In the genomic region with DNA sequence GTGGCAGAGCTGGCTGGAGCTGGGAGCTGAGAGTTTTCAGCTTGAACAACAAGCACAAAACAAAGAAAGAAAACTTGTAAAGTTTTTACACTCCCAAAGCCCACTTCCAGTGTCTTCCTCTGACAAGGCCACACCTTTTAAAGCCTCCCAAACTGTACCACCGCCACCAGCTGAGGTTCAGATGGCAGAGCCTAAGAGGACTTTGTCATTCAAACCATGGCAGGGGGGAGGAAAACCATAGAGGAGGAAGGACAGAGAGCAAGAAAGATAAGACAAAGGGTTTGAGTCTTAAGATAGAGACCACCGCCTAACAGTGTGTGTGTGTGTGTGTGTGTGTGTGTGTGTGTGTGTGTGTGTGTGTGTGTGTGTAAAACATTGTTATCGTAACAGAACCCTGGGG, we compare ENCODE assay signal across 25 mouse cellular contexts.
DNase-seq lines count a peak whose midpoint lies in the region; ATAC-seq lines count a peak whose summit lies in the region.
"Had no signal": no experiment of that assay in that cellular context is flagged by ENCODE, and none has a peak within 500 bp of the region (broad histone marks: within the 10 kb centered on the region; RNA-seq: fewer than 3 reads in every experiment).

No protein-coding gene starts in this region.

- H3K4me2 ChIP-seq in liver, embryonic 11.5 days = no peak overlapping the region
- no peak overlapping the region for H3K4me2 ChIP-seq in limb, embryonic 13.5 days (replicated peaks)
- H3K4me2 ChIP-seq: forebrain, embryonic 12.5 days; heart, embryonic 11.5 days; hindbrain, embryonic 13.5 days; lung, embryonic 15.5 days; midbrain, embryonic 15.5 days had no signal

- H3K9me3 ChIP-seq in liver, embryonic 11.5 days (ENCODE audit: control insufficient read depth, low read length) = no peaks in the 10 kb centered on the region
- H3K9me3 ChIP-seq in embryonic facial prominence, embryonic 10.5 days = no peaks in the 10 kb centered on the region
- no peaks in the 10 kb centered on the region for H3K9me3 ChIP-seq in limb, embryonic 13.5 days
- H3K9me3 ChIP-seq: forebrain, embryonic 12.5 days; G1E; hindbrain, embryonic 13.5 days; lung, embryonic 15.5 days; midbrain, embryonic 15.5 days had no signal

- no peak overlapping the region for H3K27ac ChIP-seq in liver, embryonic 11.5 days (ENCODE audit: low read depth, low read length)
- peak overlapping the region; percentile 74 for H3K27ac ChIP-seq in embryonic facial prominence, embryonic 10.5 days (replicated peaks)
- 0 out of 2 replicates have a peak overlapping the region, but pooled peaks have one; percentile 28 for H3K27ac ChIP-seq in limb, embryonic 13.5 days
- H3K27ac ChIP-seq: forebrain, embryonic 12.5 days; hindbrain, embryonic 13.5 days; lung, embryonic 15.5 days; midbrain, embryonic 15.5 days had no signal

- peak; percentile 49; the same call in 1 of the 2 replicates for ATAC-seq in liver, embryonic 11.5 days (replicated peaks; ENCODE audit: low FRiP score)
- no peak for ATAC-seq in limb, embryonic 13.5 days (ENCODE audit: low FRiP score, low read depth)
- ATAC-seq: activated CD4-positive, CD25-positive, alpha-beta regulatory T cell, adult 4 months; midbrain, embryonic 15.5 days; Patski had no signal

- H3K4me1 ChIP-seq in liver, embryonic 11.5 days (replicated peaks; ENCODE audit: control insufficient read depth, insufficient read depth, low read length) = no peaks in the 10 kb centered on the region
- peaks cover 36% of the 10 kb centered on the region for H3K4me1 ChIP-seq in embryonic facial prominence, embryonic 10.5 days
- H3K4me1 ChIP-seq in limb, embryonic 13.5 days = peaks cover 26% of the 10 kb centered on the region
- H3K4me1 ChIP-seq: forebrain, embryonic 12.5 days; hindbrain, embryonic 13.5 days; lung, embryonic 15.5 days; midbrain, embryonic 15.5 days had no signal

- WGBS in liver, embryonic 11.5 days = 29% methylated on average over 3 of the region's 3 CpGs
- WGBS in embryonic facial prominence, embryonic 10.5 days = 59% methylated on average over 3 of the region's 3 CpGs
- WGBS in limb, embryonic 13.5 days = 65% methylated on average over 3 of the region's 3 CpGs

- no peak for DNase-seq in liver, embryonic 11.5 days (ENCODE audit: low spot score)
- no peak for DNase-seq in liver
- DNase-seq in embryonic facial prominence, embryonic 10.5 days (ENCODE audit: low spot score) = no peak
- no peak for DNase-seq in urinary bladder, postnatal 14 days (ENCODE audit: low spot score)
- DNase-seq in natural killer cell, adult 2 months (ENCODE audit: low spot score in 2 of 2) = no peak
- no peak for DNase-seq in ovary, postnatal 36 days (ENCODE audit: low spot score)
- DNase-seq: adrenal gland, adult 8-10 months; cerebellum, adult 2 months; cerebellum, postnatal 25 days; gastrocnemius, postnatal 36 days; kidney, adult 11 months; kidney, postnatal 4 days; lung, postnatal 36 days; right cerebral cortex, postnatal 25 days had no signal

- H3K4me3 ChIP-seq in liver, embryonic 11.5 days (ENCODE audit: low read depth, low read length) = no peak overlapping the region
- no peak overlapping the region for H3K4me3 ChIP-seq in embryonic facial prominence, embryonic 10.5 days
- no peak overlapping the region for H3K4me3 ChIP-seq in limb, embryonic 13.5 days
- H3K4me3 ChIP-seq: erythroblast, embryonic 14.5 days; forebrain, embryonic 12.5 days; hindbrain, embryonic 13.5 days; lung, embryonic 15.5 days; midbrain, embryonic 15.5 days; myocyte had no signal

- H3K27me3 ChIP-seq in liver, embryonic 11.5 days (replicated peaks; ENCODE audit: control insufficient read depth, insufficient read depth, low read length) = no peaks in the 10 kb centered on the region
- H3K27me3 ChIP-seq in embryonic facial prominence, embryonic 10.5 days (replicated peaks; ENCODE audit: low read depth, poor library complexity, severe bottlenecking) = no peaks in the 10 kb centered on the region
- H3K27me3 ChIP-seq in limb, embryonic 13.5 days = no peaks in the 10 kb centered on the region
- H3K27me3 ChIP-seq: forebrain, embryonic 12.5 days; hindbrain, embryonic 13.5 days; lung, embryonic 15.5 days; midbrain, embryonic 15.5 days had no signal

- H3K9ac ChIP-seq in liver, embryonic 11.5 days (ENCODE audit: low read depth, low read length) = no peak overlapping the region
- no peak overlapping the region for H3K9ac ChIP-seq in limb, embryonic 13.5 days
- H3K9ac ChIP-seq: forebrain, embryonic 12.5 days; hindbrain, embryonic 13.5 days; lung, embryonic 15.5 days; midbrain, embryonic 15.5 days had no signal

- no peaks in the 10 kb centered on the region for H3K36me3 ChIP-seq in liver, embryonic 11.5 days (ENCODE audit: control insufficient read depth, insufficient read depth, low read length)
- H3K36me3 ChIP-seq in embryonic facial prominence, embryonic 10.5 days (replicated peaks) = no peaks in the 10 kb centered on the region
- no peaks in the 10 kb centered on the region for H3K36me3 ChIP-seq in limb, embryonic 13.5 days
- H3K36me3 ChIP-seq: forebrain, embryonic 12.5 days; G1E; hindbrain, embryonic 13.5 days; lung, embryonic 15.5 days; midbrain, embryonic 15.5 days had no signal
